In genomic region chr4:40171477-40171876, GRCm38 (mm10) we compare ENCODE assay signal across 2 mouse cellular contexts.
TF ChIP-seq lines count a peak whose summit lies in the region.

No protein-coding gene starts in this region.

TF ChIP-seq in CH12.LX, 34 proteins besides CTCF, POLR2A, EP300 and RAD21 (continued from another document):
- TF ChIP-seq TBP (conservative IDR thresholded peaks at IDR 0.05; ENCODE audit: low read depth, low read length): no peak

TF ChIP-seq in myocyte, 11 proteins besides CTCF, POLR2A, EP300 and RAD21 (continued from another document):
- TF ChIP-seq SRF (IDR thresholded peaks at IDR 0.05; ENCODE audit: control insufficient read depth, insufficient read length, low read depth) (no peak), MYOG (IDR thresholded peaks at IDR 0.05; ENCODE audit: control insufficient read depth in 1 of 3, insufficient read depth in 1 of 3, insufficient read length in 2 of 3, low read depth in 2 of 3) (peak in 2 of 3 experiments; percentile 36 to 67)
